Mouse (Mus musculus) ES-Bruce4 (cell line): ENCODE results near the gene Ccl1.

Experiments used
- CTCF ChIP-seq: IDR thresholded peaks from one replicate; pipeline ENCODE4 v1.8.1; 2011; ENCODE audit warnings: low read depth, low read length
- POLR2A ChIP-seq: IDR thresholded peaks from one replicate; pipeline ENCODE4 v1.8.1; 2011; ENCODE audit warnings: low read length; ENCODE audit not compliant: insufficient read depth

- TF ChIP-seq CTCF (no peak), POLR2A (no peak)
Measured at GRCm38 (mm10) chr11:82197774-82198173, 107.7 kb downstream of the Ccl1 start.
